Mouse (Mus musculus) liver, adult 2 months (tissue): ENCODE results near the gene Npnt. TPM values are rescaled to one million over a fixed set of nuclear protein-coding genes. Genes with fewer than 3 reads are reported as not detected.

Experiments used
- DNase-seq: peaks from one replicate; pipeline ENCODE4 v3.0.0-alpha.2; 2011; ENCODE audit warnings: low read depth, low spot score; ENCODE audit errors: extremely low read depth
- H3K27ac ChIP-seq: fragments of 200-500 bp; replicated peaks from 2 replicates; pipeline ENCODE4 v1.5.1; 2012; ENCODE audit warnings: low read depth, mild to moderate bottlenecking, control low read depth, inconsistent platforms, low read length; ENCODE audit not compliant: insufficient read depth
- H3K27me3 ChIP-seq: fragments of 200-500 bp; 2 replicates; pipeline ENCODE4 v1.6.1; 2012; ENCODE audit warnings: mild to moderate bottlenecking, moderate library complexity, low read length, inconsistent platforms; ENCODE audit not compliant: control insufficient read depth, insufficient read depth
- H3K36me3 ChIP-seq: fragments of 200-500 bp; 2 replicates; pipeline ENCODE4 v1.6.1; 2012; ENCODE audit warnings: low read length, inconsistent platforms; ENCODE audit not compliant: control insufficient read depth, insufficient read depth
- H3K4me1 ChIP-seq: fragments of 200-500 bp; 2 replicates; pipeline ENCODE4 v1.6.1; 2011; ENCODE audit warnings: low read length; ENCODE audit not compliant: control insufficient read depth, insufficient read depth
- H3K4me3 ChIP-seq: fragments of 200-500 bp; 2 replicates; pipeline ENCODE4 v1.5.1; 2011; ENCODE audit warnings: low read depth, mild to moderate bottlenecking, control low read depth, low read length, moderate library complexity; ENCODE audit not compliant: insufficient read depth
- H3K79me2 ChIP-seq: fragments of 200-500 bp; 2 replicates; pipeline ENCODE4 v1.6.1; 2012; ENCODE audit warnings: inconsistent platforms, mild to moderate bottlenecking, low read length, moderate library complexity; ENCODE audit not compliant: control insufficient read depth, insufficient read depth
- H3K9ac ChIP-seq: fragments of 200-500 bp; 2 replicates; pipeline ENCODE4 v1.6.1; 2012; ENCODE audit warnings: low read depth, mild to moderate bottlenecking, control low read depth, inconsistent platforms, low read length
- CTCF ChIP-seq: fragments of 200-500 bp; IDR thresholded peaks from 2 replicates; pipeline ENCODE4 v1.5.1; 2011; ENCODE audit warnings: low read depth, low read length, control low read depth
- POLR2A ChIP-seq: fragments of 200-500 bp; IDR thresholded peaks from 2 replicates; pipeline ENCODE4 v1.6.1; 2011; ENCODE audit warnings: low read length, control low read depth; ENCODE audit not compliant: insufficient read depth; ENCODE audit errors: extremely low read depth
- WGBS: fragments of 180-500 bp; shearing (Covaris S2); methylation state at CpG from one replicate; pipeline ENCODE4 v1.1.7; 2018; 5-methylcytosine and 5-hydroxymethylcytosine counted together
- polyA plus RNA-seq: library from polyadenylated mRNA; depleted of rRNA; stranded (reverse); fragments of >200 nt; gene quantifications from 2 replicates; pipeline ENCODE4 v1.2.3, GENCODE M21; 2012; rRNA removed
- total RNA-seq: library from RNA; depleted of rRNA; stranded (reverse); fragments of >200 nt; gene quantifications from 2 replicates; pipeline ENCODE4 v1.2.3, GENCODE M21; 2014; rRNA removed

The Npnt gene
- total and polyA plus RNA-seq, 2 experiments = 0.09 to 0.39 TPM

DNA sequence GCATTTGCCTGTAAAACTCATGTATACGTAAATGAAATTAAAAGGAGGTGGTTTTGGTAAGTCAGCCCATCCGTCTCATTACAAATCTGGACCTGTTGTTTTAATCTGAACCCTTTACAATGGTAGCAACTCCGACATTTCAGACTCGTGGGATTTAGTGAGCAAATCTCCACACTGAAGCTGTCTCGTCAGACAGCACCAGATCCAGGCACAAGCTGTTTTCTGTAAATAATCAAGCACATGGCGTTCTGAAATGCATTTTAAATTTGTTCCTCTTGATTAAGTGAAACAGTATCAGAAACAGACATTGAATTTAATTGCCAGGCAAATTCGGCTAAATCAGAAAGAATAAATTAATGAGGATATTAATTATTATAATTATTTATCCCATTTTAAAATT is 100.4 kb downstream of the Npnt start:
- Histone ChIP-seq H3K9ac (no peak overlapping the region), H3K79me2 (no peaks in the 10 kb centered on the region), H3K36me3 (no peaks in the 10 kb centered on the region), H3K27ac (no peak overlapping the region), H3K4me1 (no peaks in the 10 kb centered on the region), H3K4me3 (no peak overlapping the region), H3K27me3 (no peaks in the 10 kb centered on the region)
- 89% methylated on average over 7 of the region's 7 CpGs for WGBS
- TF ChIP-seq POLR2A (no peak), CTCF (no peak)
- DNase-seq = no peak

DNA sequence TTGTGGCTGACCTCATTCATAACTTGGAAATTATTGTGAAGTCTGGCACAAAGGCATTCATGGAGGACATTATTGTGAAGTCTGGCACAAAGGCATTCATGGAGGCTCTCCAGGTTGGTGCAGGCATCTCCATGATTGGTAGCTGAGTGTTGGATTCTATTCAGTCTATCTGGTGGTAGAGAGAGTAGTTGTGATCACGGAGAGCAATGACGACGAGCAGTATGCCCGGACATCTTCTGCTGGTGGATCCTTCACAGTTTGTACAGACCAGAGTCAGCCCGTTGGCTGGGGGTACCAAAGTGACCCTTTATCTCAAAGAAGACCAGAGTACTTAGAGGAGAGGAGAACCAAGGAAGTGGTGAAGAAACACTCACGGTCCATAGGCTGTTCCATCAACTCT is 107.4 kb downstream of the Npnt start:
- no peak for TF ChIP-seq POLR2A
- TF ChIP-seq CTCF = no peak
- no peaks in the 10 kb centered on the region for H3K4me1 ChIP-seq
- no peak overlapping the region for H3K27ac ChIP-seq
- peaks cover 24% of the 10 kb centered on the region for H3K36me3 ChIP-seq
- no peaks in the 10 kb centered on the region for H3K79me2 ChIP-seq
- H3K27me3 ChIP-seq = no peaks in the 10 kb centered on the region
- DNase-seq = no peak
- WGBS = 96% methylated on average over 6 of the region's 6 CpGs
- no peak overlapping the region for H3K4me3 ChIP-seq
- H3K9ac ChIP-seq = no peak overlapping the region

DNA sequence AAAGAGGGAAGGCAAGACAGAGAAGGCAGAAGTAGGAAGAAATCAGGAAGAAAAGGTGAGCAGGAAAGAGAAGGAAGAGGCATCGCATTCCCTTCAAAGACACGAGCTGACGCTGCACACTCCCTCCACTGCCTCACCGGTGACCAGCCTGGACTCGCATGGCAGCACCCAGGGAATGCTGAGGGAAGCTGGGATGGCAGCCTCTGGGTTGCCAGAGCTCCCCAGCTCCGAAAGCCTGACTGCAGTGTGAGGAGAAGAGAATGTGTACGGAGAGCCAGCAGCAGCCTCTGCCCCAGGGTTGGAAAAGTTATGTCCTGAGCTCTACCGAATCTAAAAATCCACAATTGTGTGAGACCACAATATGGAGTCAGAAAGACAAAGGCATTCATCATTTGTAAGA is 110.6 kb downstream of the Npnt start:
- no peak for TF ChIP-seq CTCF
- no peak for TF ChIP-seq POLR2A
- no peaks in the 10 kb centered on the region for H3K27me3 ChIP-seq
- no peak overlapping the region for H3K9ac ChIP-seq
- no peak overlapping the region for H3K27ac ChIP-seq
- no peak for DNase-seq
- H3K79me2 ChIP-seq = no peaks in the 10 kb centered on the region
- 96% methylated on average over 8 of the region's 8 CpGs for WGBS
- H3K36me3 ChIP-seq = peaks cover 27% of the 10 kb centered on the region
- H3K4me1 ChIP-seq = peaks cover 3% of the 10 kb centered on the region; the same call in 1 of the 2 replicates
- no peak overlapping the region for H3K4me3 ChIP-seq

DNA sequence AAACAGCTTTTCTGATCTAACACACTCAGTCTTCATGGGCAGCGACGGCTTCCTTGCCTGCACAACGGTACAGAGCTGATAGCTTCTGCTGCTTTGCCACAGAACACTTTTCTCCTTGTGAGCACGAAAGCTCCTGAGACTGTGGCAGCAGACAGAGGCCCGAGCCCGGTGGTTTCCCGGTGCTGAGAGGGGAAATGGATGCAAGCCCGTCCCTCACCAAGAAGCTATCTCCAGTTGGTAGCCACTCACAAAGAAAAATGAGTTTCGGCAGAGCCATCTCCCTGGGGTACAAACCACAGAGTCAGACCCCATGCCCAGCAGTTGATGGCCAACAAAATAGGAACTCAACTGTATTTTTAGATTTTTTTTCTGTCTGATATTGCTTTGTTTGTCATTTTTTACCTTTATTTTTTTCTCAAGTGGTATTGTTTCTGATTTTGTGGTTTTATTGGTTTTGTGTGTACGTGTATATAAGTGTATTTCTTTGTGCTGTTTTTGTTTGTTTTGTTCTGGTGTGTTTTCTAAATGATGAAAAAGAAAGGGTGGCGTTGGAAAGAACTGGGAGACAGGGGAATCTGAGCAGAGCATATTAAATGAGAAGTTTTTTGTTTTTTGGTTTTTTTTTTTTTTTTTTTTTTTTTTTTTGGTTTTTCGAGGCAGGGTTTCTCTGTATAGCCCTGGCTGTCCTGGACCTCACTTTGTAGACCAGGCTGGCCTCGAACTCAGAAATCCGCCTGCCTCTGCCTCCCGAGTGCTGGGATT is 111.3 kb downstream of the Npnt start:
- DNase-seq = no peak
- H3K36me3 ChIP-seq = peaks cover 27% of the 10 kb centered on the region
- H3K4me1 ChIP-seq = peaks cover 3% of the 10 kb centered on the region; the same call in 1 of the 2 replicates
- no peaks in the 10 kb centered on the region for H3K27me3 ChIP-seq
- H3K9ac ChIP-seq = no peak overlapping the region
- 94% methylated on average over 15 of the region's 15 CpGs for WGBS
- no peaks in the 10 kb centered on the region for H3K79me2 ChIP-seq
- H3K4me3 ChIP-seq = no peak overlapping the region
- no peak overlapping the region for H3K27ac ChIP-seq
- TF ChIP-seq POLR2A = no peak
- TF ChIP-seq CTCF = no peak

DNA sequence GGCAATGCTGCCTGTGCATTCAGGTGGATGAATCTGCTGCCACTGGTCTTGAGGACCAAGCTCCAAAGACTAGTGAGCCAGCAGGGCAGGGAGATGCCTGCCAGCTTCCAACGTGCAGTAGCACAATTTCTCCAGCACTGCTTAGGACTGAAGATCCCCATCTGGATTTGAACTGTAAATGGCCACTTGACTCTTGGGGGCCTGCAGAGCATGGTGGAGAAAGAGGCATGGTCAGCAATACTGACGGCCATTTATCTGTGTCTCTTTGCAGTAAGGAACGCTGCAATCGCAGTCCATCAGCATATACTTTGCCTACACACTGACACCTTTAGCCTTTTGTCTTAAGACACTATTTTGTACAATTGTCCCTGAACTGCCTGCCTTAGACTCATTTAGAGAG is 113.0 kb downstream of the Npnt start:
- no peak for DNase-seq
- Histone ChIP-seq H3K79me2 (no peaks in the 10 kb centered on the region), H3K4me3 (no peak overlapping the region), H3K27ac (no peak overlapping the region), H3K36me3 (peaks cover 27% of the 10 kb centered on the region), H3K27me3 (no peaks in the 10 kb centered on the region), H3K9ac (no peak overlapping the region), H3K4me1 (peaks cover 3% of the 10 kb centered on the region; the same call in 1 of the 2 replicates)
- TF ChIP-seq POLR2A (no peak), CTCF (no peak)
- 91% methylated on average over 4 of the region's 4 CpGs for WGBS

DNA sequence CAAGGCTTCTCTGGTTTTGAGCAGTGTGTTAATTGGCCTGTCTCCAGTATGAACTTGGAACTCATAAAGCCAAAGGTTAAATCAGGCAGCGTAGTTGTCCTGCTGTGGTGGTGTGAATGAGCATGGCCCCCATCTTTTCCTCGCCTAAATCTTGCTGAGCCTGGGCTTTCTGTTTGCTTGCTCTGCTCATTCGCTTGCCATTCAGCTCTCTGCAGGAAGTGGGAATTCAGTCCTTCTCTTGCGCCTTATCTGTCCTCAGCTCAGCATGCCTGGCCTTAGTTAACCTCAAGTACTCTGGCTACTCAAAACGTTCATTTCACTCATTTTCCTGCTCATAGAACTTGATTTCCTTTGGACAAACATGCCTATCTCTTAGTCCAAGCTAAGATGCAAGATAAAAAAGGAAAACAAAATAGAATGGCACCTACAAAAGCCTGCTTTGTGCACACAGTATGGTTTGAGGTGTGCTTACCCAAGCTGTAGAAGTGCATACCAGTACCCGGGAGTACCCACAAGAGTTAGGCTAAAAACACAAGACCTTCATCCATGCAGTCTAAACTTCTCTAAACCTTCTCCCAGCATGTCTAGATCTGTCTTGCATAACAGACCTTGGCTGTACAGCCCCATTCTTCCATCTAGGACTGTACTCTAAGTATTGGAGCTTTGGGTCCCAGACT is 114.8 kb downstream of the Npnt start:
- Histone ChIP-seq H3K4me3 (no peak overlapping the region), H3K4me1 (peaks cover 3% of the 10 kb centered on the region; the same call in 1 of the 2 replicates), H3K79me2 (no peaks in the 10 kb centered on the region), H3K36me3 (peaks cover 24% of the 10 kb centered on the region), H3K27me3 (no peaks in the 10 kb centered on the region), H3K27ac (no peak overlapping the region), H3K9ac (no peak overlapping the region)
- DNase-seq = peak; percentile 45
- TF ChIP-seq POLR2A (no peak), CTCF (no peak)
- WGBS = 63% methylated on average over 6 of the region's 6 CpGs

Other genes starting within 250 kb of the Npnt start
- 4.1 and 4.6 TPM in 2 replicates for gene Ints12, start 141.5 kb upstream of the Npnt start, total RNA-seq
- 1.5 and 3.0 TPM in 2 replicates for gene Ints12, start 141.5 kb upstream of the Npnt start, polyA plus RNA-seq
- 2.1 and 4.8 TPM in 2 replicates for gene Gstcd, start 141.7 kb upstream of the Npnt start, total RNA-seq
- 1.2 and 1.7 TPM in 2 replicates for gene Gstcd, start 141.7 kb upstream of the Npnt start, polyA plus RNA-seq